Mouse (Mus musculus) G1E (cell line): ENCODE data around the gene Ccdc88c. TPM values are rescaled to one million over a fixed set of nuclear protein-coding genes. Genes with fewer than 3 reads are reported as not detected.
"Not testable (repeated sequence)": the region's sequence is repeated elsewhere in the genome, so short reads cannot be mapped to it uniquely, and the experiment has no call there.

Source experiments
- ATAC-seq: 2 replicates; pipeline ENCODE4 v1.8.0; 2016; ENCODE audit warnings: mild to moderate bottlenecking; ENCODE audit not compliant: insufficient number of reproducible peaks, poor library complexity, low FRiP score, severe bottlenecking; ENCODE audit errors: extremely low read depth
- DNase-seq: peaks from one replicate; pipeline ENCODE4 v3.0.0; 2012; ENCODE audit warnings: low spot score
- H3K27me3 ChIP-seq: 2 replicates; pipeline ENCODE4 v1.6.1; 2012; ENCODE audit warnings: mild to moderate bottlenecking, low read length, inconsistent platforms; ENCODE audit not compliant: insufficient read depth
- H3K36me3 ChIP-seq: replicated peaks from 2 replicates; pipeline ENCODE3; 2012; ENCODE audit warnings: mild to moderate bottlenecking, inconsistent platforms
- H3K4me1 ChIP-seq: 2 replicates; pipeline ENCODE4 v1.6.1; 2012; ENCODE audit warnings: low read depth, low read length, inconsistent platforms, mixed read lengths; ENCODE audit not compliant: insufficient read depth
- H3K4me3 ChIP-seq: 2 replicates; pipeline ENCODE4 v1.5.1; 2012; ENCODE audit warnings: low read depth, mild to moderate bottlenecking, inconsistent platforms, low read length, moderate library complexity, mixed read lengths
- H3K9me3 ChIP-seq: replicated peaks from 2 replicates; pipeline ENCODE4 v1.6.1; 2012; ENCODE audit warnings: inconsistent platforms
- CTCF ChIP-seq: IDR thresholded peaks from 2 replicates; pipeline ENCODE4 v1.5.1; 2012; ENCODE audit warnings: low read depth, low read length, inconsistent platforms, mixed read lengths
- GATA1 ChIP-seq: IDR thresholded peaks from 2 replicates; pipeline ENCODE4 v1.6.1; 2012; ENCODE audit warnings: borderline replicate concordance, low read length, inconsistent platforms, mixed read lengths
- GATA2 ChIP-seq: IDR thresholded peaks from 2 replicates; pipeline ENCODE4 v1.6.1; 2012; ENCODE audit warnings: low read depth, low read length, inconsistent platforms, borderline replicate concordance
- POLR2AphosphoS5 ChIP-seq: IDR thresholded peaks from 2 replicates; pipeline ENCODE4 v1.6.1; 2012; ENCODE audit warnings: low read depth, low read length, inconsistent platforms; ENCODE audit not compliant: insufficient replicate concordance
- TAL1 ChIP-seq: conservative IDR thresholded peaks from 2 replicates; pipeline ENCODE4 v1.6.1; 2012; ENCODE audit warnings: low read depth, low read length, inconsistent platforms, mixed read lengths
- polyA plus RNA-seq: library from polyadenylated mRNA; stranded (reverse); fragments of >175 nt; gene quantifications from 2 replicates; pipeline ENCODE4 v1.2.3, GENCODE M21; 2012
- total RNA-seq, 2 experiments: library from RNA; stranded (forward) in 1 of 2; stranded (reverse) in 1 of 2; fragments of 200-1000 nt in 1 of 2; fragments of >200 nt in 1 of 2; fragmentation: Nextera tagmentation in 1 of 2; gene quantifications; 2 replicates each; pipeline ENCODE4 v1.2.3; 2014 to 2017

Gene Ccdc88c
- total and polyA plus RNA-seq, 3 experiments: 9.2 to 31.0 (median 22.7) TPM

DNA sequence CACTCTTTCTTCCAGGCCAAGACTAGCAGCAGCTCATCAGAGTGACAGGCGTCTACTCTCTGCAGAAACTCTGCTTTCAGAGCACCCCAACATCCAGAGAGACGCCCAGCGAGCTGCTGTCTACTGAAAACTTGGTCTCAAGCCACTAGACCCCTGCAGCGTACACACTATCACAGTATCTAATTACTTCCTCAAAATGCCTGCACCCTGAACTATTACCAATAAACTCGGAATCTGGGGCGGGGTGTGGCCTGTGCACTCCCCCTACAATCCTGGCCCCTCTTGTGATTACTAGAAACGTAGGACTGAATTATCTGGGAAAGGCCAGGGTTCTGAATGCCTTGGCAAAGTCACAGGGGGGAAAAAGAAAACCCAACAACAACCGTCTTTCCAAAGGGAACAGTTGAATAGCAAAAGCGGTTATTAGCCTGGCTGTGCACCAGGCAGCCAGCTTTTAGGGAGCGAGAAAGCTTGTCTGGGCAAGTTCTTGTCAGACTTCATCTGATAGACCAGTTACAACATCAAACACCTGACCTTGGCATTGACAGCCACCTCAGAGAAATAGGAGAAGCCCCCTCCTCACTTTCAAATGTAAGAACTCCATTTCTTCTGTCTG, 14.2 kb downstream of the Ccdc88c start:
- Histone ChIP-seq H3K4me1 (peaks cover 77% of the 10 kb centered on the region), H3K4me3 (peak overlapping the region; percentile 16; the same call in 1 of the 2 replicates), H3K27me3 (no peaks in the 10 kb centered on the region), H3K36me3 (peaks cover 74% of the 10 kb centered on the region), H3K9me3 (0 out of 2 replicates have a peak, but pooled peaks cover under 1% of the 10 kb centered on the region)
- TF ChIP-seq GATA1 (no peak), TAL1 (no peak), POLR2AphosphoS5 (no peak), GATA2 (no peak), CTCF (no peak)
- ATAC-seq: peak; percentile 75
- DNase-seq: peak; percentile 83

DNA sequence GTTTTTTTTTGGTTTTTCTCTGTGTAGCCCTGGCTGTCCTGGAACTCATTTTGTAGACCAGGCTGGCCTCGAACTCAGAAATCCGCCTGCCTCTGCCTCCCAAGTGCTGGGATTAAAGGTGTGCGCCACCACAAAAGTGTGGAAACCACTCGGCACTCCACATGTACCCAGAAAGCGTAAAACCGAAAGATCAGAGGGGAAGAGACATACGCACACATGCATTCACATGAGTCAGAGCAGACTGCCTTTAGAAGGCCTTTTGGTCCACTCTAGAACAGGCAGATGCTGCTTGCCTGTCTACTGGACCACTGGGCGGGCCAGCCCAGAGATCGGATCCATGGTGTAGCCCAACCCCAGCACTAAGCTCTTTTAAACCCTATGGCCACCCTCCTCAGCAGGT, 15.2 kb downstream of the Ccdc88c start:
- ATAC-seq, H3K27me3 ChIP-seq, H3K4me3 ChIP-seq, H3K9me3 ChIP-seq, DNase-seq: not testable (repeated sequence)
- Histone ChIP-seq H3K36me3 (peaks cover 69% of the 10 kb centered on the region), H3K4me1 (peaks cover 79% of the 10 kb centered on the region)

DNA sequence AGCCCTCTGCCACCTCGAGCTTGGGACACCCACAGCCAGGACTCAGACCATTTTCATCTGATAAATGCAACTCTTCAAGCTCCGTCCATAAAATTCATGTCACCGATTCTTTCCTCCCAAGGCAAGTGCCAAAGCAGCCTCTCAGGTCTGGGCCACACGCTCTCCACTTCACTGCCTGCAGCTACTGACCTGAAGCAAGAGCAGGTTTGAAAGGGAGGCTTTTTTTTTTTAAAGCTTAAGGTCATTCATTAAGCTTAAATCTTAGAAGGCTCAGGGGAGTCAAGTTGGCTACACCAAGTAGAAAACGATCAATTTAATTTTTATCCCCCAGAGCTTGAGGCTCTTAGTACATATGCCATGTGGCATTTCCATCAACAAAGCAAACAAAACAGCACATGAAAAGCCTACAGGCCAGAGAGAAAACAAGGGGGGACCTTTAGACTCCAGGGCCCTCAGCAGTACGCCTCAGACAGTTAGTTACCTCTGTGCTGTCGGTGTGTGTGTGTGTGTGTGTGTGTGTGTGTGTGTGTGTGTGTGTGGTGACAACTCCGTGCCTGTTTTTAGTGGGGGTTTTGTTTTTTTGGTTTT, 15.7 kb downstream of the Ccdc88c start:
- Histone ChIP-seq H3K27me3 (no peaks in the 10 kb centered on the region), H3K9me3 (no peaks in the 10 kb centered on the region), H3K36me3 (peaks cover 71% of the 10 kb centered on the region), H3K4me3 (no peak overlapping the region), H3K4me1 (peaks cover 80% of the 10 kb centered on the region)
- TF ChIP-seq GATA1: no peak
- DNase-seq (no peak), ATAC-seq (no peak)

DNA sequence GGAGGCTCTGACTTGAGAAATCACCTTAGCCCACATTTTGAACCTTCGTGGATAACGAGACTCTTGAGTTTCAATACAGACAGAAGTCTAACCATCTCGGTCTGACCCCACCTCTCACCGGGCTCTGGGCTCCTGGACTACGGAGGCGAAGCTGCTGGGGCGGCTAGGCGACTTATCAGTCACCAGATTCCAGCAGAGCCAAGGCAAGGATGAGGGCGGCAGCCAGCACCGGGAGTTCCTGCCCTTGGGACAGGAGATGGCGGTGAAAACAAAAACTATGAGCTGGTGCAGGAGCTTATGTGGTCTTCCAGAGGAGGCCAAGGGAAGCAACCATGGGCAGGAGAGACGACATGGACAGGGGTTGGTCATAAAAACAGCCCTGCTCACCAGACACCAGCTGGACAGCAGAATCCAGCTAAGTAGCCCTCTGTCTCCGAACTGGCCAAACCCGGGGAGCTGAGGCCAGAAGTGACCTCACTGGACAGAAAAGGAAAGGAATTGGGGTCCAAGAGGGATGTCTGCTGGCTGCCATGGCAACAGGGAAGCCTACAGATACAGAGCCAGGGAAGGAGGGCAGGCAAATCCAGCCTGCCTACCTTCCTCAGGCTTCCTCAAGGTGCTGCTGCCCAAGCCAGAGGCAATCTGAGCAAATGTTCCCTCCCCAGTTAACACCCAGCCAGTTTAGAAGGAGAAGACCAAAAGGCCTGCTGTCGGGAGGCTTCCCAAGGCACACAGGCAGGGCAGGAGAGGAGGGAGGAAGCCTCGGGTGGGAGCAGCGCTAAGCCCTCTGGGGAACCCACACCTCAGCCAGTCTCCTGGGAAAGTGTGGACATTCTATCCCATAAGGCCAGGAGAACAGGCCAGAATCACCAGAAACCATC, 16.4 kb downstream of the Ccdc88c start:
- Histone ChIP-seq H3K36me3 (peaks cover 69% of the 10 kb centered on the region), H3K4me3 (no peak overlapping the region), H3K4me1 (peaks cover 79% of the 10 kb centered on the region), H3K9me3 (no peaks in the 10 kb centered on the region), H3K27me3 (no peaks in the 10 kb centered on the region)
- TF ChIP-seq GATA2 (no peak), CTCF (no peak), TAL1 (no peak), GATA1 (no peak), POLR2AphosphoS5 (no peak)
- ATAC-seq (no peak), DNase-seq (no peak)

DNA sequence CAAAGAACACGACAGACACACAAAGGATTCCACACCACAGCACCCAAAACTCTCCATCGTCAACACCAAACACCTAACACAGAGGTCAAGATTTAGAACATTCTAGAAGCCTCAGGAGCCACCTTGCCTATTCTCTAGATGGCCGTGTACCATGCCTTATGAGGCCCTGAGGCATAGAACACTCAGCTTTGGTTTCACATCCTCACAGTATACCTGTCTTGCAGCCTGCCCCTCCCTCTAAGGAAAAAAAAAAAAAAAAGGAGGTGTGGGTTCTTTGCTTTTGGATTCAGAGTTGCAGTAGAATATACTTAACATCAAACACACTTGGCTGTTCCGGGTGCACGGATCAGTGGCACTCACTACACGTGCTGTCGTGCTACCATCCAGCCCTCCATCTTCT, 17.8 kb downstream of the Ccdc88c start:
- Histone ChIP-seq H3K4me1 (peaks cover 79% of the 10 kb centered on the region), H3K4me3 (no peak overlapping the region), H3K36me3 (peaks cover 69% of the 10 kb centered on the region), H3K9me3 (no peaks in the 10 kb centered on the region), H3K27me3 (no peaks in the 10 kb centered on the region)
- ATAC-seq (no peak), DNase-seq (no peak)
- TF ChIP-seq TAL1 (no peak), CTCF (no peak), POLR2AphosphoS5 (no peak), GATA2 (no peak), GATA1 (no peak)

DNA sequence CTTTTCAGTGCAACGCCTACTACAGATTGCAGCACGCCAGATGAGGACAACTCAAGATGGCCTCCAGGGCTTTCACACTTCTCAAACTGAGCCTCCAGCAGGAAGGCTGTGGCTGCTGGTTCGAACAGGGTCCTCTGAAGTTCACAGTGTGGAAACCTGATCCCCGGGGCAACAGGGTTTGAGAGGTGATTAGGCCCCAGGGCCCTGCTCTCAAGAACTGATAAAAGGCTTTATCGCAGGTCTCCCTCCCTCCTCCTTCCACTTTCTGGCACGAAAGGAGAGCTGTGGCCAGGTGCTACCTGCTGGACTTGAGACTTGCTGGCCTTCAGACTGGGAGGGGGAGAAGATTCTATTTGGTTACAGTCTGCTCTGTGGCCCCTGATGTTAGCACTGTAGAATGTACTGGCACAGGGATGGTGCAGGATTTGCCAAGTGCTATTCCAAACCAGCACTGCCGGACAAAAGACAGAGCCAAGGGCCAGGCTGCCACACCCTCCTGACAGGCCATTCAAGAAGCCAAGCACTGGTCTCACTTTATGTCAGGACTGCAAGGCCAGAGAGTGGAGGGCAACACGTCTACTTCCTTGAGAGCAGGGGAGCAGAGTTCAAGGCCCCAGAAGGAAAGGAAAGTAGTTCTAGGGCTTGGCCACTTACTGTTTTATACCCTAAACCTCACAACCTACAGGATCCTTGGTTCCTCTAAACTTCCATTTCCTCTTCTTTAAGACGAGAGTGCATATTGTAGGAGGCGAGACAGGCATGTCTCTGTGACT, 18.5 kb downstream of the Ccdc88c start:
- H3K27me3 ChIP-seq: no peaks in the 10 kb centered on the region
- H3K4me3 ChIP-seq: no peak overlapping the region
- H3K4me1 ChIP-seq: peaks cover 79% of the 10 kb centered on the region
- H3K9me3 ChIP-seq: no peaks in the 10 kb centered on the region
- DNase-seq (no peak), ATAC-seq (no peak)
- TF ChIP-seq GATA1 (no peak), GATA2 (no peak), TAL1 (no peak), CTCF (no peak), POLR2AphosphoS5 (no peak)
- peaks cover 73% of the 10 kb centered on the region for H3K36me3 ChIP-seq
